Mouse (Mus musculus): ENCODE data around the gene Snd1. TPM values are rescaled to one million over a fixed set of nuclear protein-coding genes. Genes with fewer than 3 reads are reported as not detected.

The Snd1 gene
- polyA plus RNA-seq, 1 experiment from 2014 or later: 56.1 TPM

GRCm38 (mm10) chr6:28969615-28970014 is 494.7 kb downstream of the Snd1 start:
- no peak for ATAC-seq (ENCODE audit: low read depth)
- no peak overlapping the region for H3K27ac ChIP-seq (ENCODE audit: low read length)
- no peak overlapping the region for H3K4me2 ChIP-seq (ENCODE audit: low read depth, low read length)
- no peaks in the 10 kb centered on the region for H3K36me3 ChIP-seq (ENCODE audit: control insufficient read depth, insufficient read depth)
- H3K27me3 ChIP-seq (ENCODE audit: control insufficient read depth, insufficient read depth, low read depth, low read length): no peaks in the 10 kb centered on the region
- H3K4me1 ChIP-seq (ENCODE audit: control insufficient read depth, low read depth, low read length): no peaks in the 10 kb centered on the region
- no peak overlapping the region for H3K4me3 ChIP-seq (ENCODE audit: low read depth, low read length)
- H3K9ac ChIP-seq (ENCODE audit: low read depth, low read length): no peak overlapping the region
- WGBS (ENCODE audit: insufficient replicate concordance): 34% methylated on average over 5 of the region's 5 CpGs
- no peaks in the 10 kb centered on the region for H3K9me3 ChIP-seq (replicated peaks; ENCODE audit: control insufficient read depth, low read length)

- H3K4me2 ChIP-seq (ENCODE audit: low read depth, low read length): no peak overlapping the region
- WGBS (ENCODE audit: insufficient replicate concordance): 45% methylated on average over 4 of the region's 4 CpGs
- no peak overlapping the region for H3K27ac ChIP-seq (ENCODE audit: low read length)
- no peaks in the 10 kb centered on the region for H3K36me3 ChIP-seq (ENCODE audit: control insufficient read depth, insufficient read depth)
- ATAC-seq (ENCODE audit: low read depth): no peak
- H3K27me3 ChIP-seq (ENCODE audit: control insufficient read depth, insufficient read depth, low read depth, low read length): no peaks in the 10 kb centered on the region
- no peaks in the 10 kb centered on the region for H3K4me1 ChIP-seq (ENCODE audit: control insufficient read depth, low read depth, low read length)
- H3K4me3 ChIP-seq (ENCODE audit: low read depth, low read length): no peak overlapping the region
- H3K9ac ChIP-seq (ENCODE audit: low read depth, low read length): no peak overlapping the region
- H3K9me3 ChIP-seq (replicated peaks; ENCODE audit: control insufficient read depth, low read length): no peaks in the 10 kb centered on the region
Observed at GRCm38 (mm10) chr6:28970711-28971110, 495.8 kb downstream of the Snd1 start.

DNA sequence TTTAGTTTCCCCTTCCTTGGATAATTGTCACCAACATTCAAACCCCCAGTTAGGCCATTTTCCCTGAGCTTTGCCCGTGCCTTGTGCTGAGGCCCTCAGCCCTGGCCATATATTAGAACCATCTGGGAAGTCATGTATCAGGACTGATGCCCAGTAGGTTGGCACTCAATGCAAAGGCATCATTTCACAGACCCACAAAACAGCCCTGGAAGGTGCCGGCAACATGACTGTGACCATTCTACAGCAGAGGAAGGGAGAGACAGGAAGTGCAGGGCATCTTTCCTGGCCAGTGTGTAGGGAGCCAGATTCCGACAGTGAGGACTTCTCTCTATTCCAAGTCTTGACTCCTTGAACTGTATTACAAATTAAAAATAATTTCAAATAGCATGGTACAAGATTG is 499.6 kb downstream of the Snd1 start:
- no peak for ATAC-seq (ENCODE audit: low read depth)
- Histone ChIP-seq H3K4me2 (ENCODE audit: low read depth, low read length) (no peak overlapping the region), H3K27ac (ENCODE audit: low read length) (no peak overlapping the region), H3K36me3 (ENCODE audit: control insufficient read depth, insufficient read depth) (no peaks in the 10 kb centered on the region), H3K9ac (ENCODE audit: low read depth, low read length) (no peak overlapping the region), H3K9me3 (replicated peaks; ENCODE audit: control insufficient read depth, low read length) (no peaks in the 10 kb centered on the region), H3K27me3 (ENCODE audit: control insufficient read depth, insufficient read depth, low read depth, low read length) (peaks cover 6% of the 10 kb centered on the region), H3K4me3 (ENCODE audit: low read depth, low read length) (no peak overlapping the region), H3K4me1 (ENCODE audit: control insufficient read depth, low read depth, low read length) (no peaks in the 10 kb centered on the region)
- 58% methylated on average over 3 of the region's 3 CpGs for WGBS (ENCODE audit: insufficient replicate concordance)

DNA sequence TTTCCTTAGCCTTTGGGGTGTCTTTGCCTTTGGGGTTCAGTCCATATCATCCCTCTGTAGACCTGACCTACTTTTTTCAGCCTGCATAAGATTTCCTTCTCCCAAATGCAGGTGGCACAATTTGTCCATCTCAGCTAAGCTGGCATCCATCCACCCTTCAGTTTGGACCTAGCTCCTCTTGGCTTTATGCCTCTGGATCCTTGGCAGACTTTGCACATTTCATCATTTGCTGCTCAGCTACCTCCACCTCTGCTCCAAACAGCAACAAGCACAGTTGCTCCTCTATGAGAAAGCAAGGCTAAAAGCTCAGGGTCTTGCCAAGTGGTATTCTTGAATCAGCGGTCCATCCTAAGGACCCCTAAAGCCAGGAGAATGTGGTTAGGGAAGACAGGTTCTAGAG is 500.2 kb downstream of the Snd1 start:
- no peak overlapping the region for H3K27ac ChIP-seq (ENCODE audit: low read length)
- no peaks in the 10 kb centered on the region for H3K36me3 ChIP-seq (ENCODE audit: control insufficient read depth, insufficient read depth)
- peaks cover 11% of the 10 kb centered on the region for H3K27me3 ChIP-seq (ENCODE audit: control insufficient read depth, insufficient read depth, low read depth, low read length)
- H3K4me3 ChIP-seq (ENCODE audit: low read depth, low read length): no peak overlapping the region
- H3K4me2 ChIP-seq (ENCODE audit: low read depth, low read length): no peak overlapping the region
- ATAC-seq (ENCODE audit: low read depth): no peak
- H3K4me1 ChIP-seq (ENCODE audit: control insufficient read depth, low read depth, low read length): no peaks in the 10 kb centered on the region
- H3K9me3 ChIP-seq (replicated peaks; ENCODE audit: control insufficient read depth, low read length): no peaks in the 10 kb centered on the region
- no peak overlapping the region for H3K9ac ChIP-seq (ENCODE audit: low read depth, low read length)
- 59% methylated on average over 1 of the region's 1 CpGs for WGBS (ENCODE audit: insufficient replicate concordance)

GRCm38 (mm10) chr6:28978031-28978430 is 503.1 kb downstream of the Snd1 start:
- Histone ChIP-seq H3K4me2 (ENCODE audit: low read depth, low read length) (no peak overlapping the region), H3K9me3 (replicated peaks; ENCODE audit: control insufficient read depth, low read length) (no peaks in the 10 kb centered on the region), H3K4me1 (ENCODE audit: control insufficient read depth, low read depth, low read length) (no peaks in the 10 kb centered on the region), H3K27me3 (ENCODE audit: control insufficient read depth, insufficient read depth, low read depth, low read length) (peaks cover 38% of the 10 kb centered on the region), H3K36me3 (ENCODE audit: control insufficient read depth, insufficient read depth) (no peaks in the 10 kb centered on the region), H3K27ac (ENCODE audit: low read length) (no peak overlapping the region), H3K9ac (ENCODE audit: low read depth, low read length) (no peak overlapping the region), H3K4me3 (ENCODE audit: low read depth, low read length) (no peak overlapping the region)
- 33% methylated on average over 4 of the region's 5 CpGs for WGBS (ENCODE audit: insufficient replicate concordance)
- ATAC-seq (ENCODE audit: low read depth): no peak

- no peaks in the 10 kb centered on the region for H3K36me3 ChIP-seq (ENCODE audit: control insufficient read depth, insufficient read depth)
- no peak overlapping the region for H3K4me3 ChIP-seq (ENCODE audit: low read depth, low read length)
- no peaks in the 10 kb centered on the region for H3K9me3 ChIP-seq (replicated peaks; ENCODE audit: control insufficient read depth, low read length)
- no peak overlapping the region for H3K9ac ChIP-seq (ENCODE audit: low read depth, low read length)
- H3K4me2 ChIP-seq (ENCODE audit: low read depth, low read length): no peak overlapping the region
- no peak for ATAC-seq (ENCODE audit: low read depth)
- no peaks in the 10 kb centered on the region for H3K4me1 ChIP-seq (ENCODE audit: control insufficient read depth, low read depth, low read length)
- no peak overlapping the region for H3K27ac ChIP-seq (ENCODE audit: low read length)
- 54% methylated on average over 3 of the region's 3 CpGs for WGBS (ENCODE audit: insufficient replicate concordance)
- H3K27me3 ChIP-seq (ENCODE audit: control insufficient read depth, insufficient read depth, low read depth, low read length): peaks cover 38% of the 10 kb centered on the region
Observed at GRCm38 (mm10) chr6:28978881-28979280, 503.9 kb downstream of the Snd1 start.

- WGBS (ENCODE audit: insufficient replicate concordance): 44% methylated on average over 8 of the region's 8 CpGs
Observed at GRCm38 (mm10) chr6:28979586-28979985, 504.6 kb downstream of the Snd1 start.

DNA sequence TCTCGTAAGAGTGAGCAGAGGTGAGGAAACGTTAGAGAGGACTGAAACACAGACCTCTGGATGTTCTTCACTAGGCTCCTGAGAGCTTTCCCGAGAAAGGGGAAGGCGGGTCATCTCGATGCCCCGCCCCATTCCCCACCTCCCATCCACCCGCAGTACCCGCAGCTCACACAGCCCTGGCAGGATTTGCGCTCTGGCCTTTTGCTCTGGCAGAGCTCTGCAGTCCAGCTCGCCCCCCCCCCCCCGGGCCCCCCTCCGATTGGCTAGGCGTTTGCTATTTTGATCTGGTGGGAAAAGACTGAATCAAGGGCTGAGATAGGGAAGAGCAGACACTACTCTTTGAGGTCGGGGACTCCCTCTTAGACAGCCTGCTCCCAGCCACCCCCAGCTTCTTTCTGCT is 505.3 kb downstream of the Snd1 start:
- Histone ChIP-seq H3K4me3 (ENCODE audit: low read depth, low read length) (no peak overlapping the region), H3K9me3 (replicated peaks; ENCODE audit: control insufficient read depth, low read length) (no peaks in the 10 kb centered on the region), H3K27me3 (ENCODE audit: control insufficient read depth, insufficient read depth, low read depth, low read length) (peaks cover 38% of the 10 kb centered on the region), H3K4me2 (ENCODE audit: low read depth, low read length) (no peak overlapping the region), H3K27ac (ENCODE audit: low read length) (no peak overlapping the region), H3K36me3 (ENCODE audit: control insufficient read depth, insufficient read depth) (no peaks in the 10 kb centered on the region), H3K9ac (ENCODE audit: low read depth, low read length) (no peak overlapping the region), H3K4me1 (ENCODE audit: control insufficient read depth, low read depth, low read length) (no peaks in the 10 kb centered on the region)
- 4% methylated on average over 14 of the region's 14 CpGs for WGBS (ENCODE audit: insufficient replicate concordance)
- no peak for ATAC-seq (ENCODE audit: low read depth)

More at GRCm38 (mm10) chr6:28979586-28979985, 504.6 kb downstream of the Snd1 start:
- Histone ChIP-seq H3K9me3 (replicated peaks; ENCODE audit: control insufficient read depth, low read length) (no peaks in the 10 kb centered on the region), H3K36me3 (ENCODE audit: control insufficient read depth, insufficient read depth) (no peaks in the 10 kb centered on the region), H3K4me2 (ENCODE audit: low read depth, low read length) (no peak overlapping the region), H3K27me3 (ENCODE audit: control insufficient read depth, insufficient read depth, low read depth, low read length) (peaks cover 38% of the 10 kb centered on the region), H3K27ac (ENCODE audit: low read length) (no peak overlapping the region), H3K9ac (ENCODE audit: low read depth, low read length) (no peak overlapping the region), H3K4me1 (ENCODE audit: control insufficient read depth, low read depth, low read length) (no peaks in the 10 kb centered on the region), H3K4me3 (ENCODE audit: low read depth, low read length) (no peak overlapping the region)
- ATAC-seq (ENCODE audit: low read depth): no peak

DNA sequence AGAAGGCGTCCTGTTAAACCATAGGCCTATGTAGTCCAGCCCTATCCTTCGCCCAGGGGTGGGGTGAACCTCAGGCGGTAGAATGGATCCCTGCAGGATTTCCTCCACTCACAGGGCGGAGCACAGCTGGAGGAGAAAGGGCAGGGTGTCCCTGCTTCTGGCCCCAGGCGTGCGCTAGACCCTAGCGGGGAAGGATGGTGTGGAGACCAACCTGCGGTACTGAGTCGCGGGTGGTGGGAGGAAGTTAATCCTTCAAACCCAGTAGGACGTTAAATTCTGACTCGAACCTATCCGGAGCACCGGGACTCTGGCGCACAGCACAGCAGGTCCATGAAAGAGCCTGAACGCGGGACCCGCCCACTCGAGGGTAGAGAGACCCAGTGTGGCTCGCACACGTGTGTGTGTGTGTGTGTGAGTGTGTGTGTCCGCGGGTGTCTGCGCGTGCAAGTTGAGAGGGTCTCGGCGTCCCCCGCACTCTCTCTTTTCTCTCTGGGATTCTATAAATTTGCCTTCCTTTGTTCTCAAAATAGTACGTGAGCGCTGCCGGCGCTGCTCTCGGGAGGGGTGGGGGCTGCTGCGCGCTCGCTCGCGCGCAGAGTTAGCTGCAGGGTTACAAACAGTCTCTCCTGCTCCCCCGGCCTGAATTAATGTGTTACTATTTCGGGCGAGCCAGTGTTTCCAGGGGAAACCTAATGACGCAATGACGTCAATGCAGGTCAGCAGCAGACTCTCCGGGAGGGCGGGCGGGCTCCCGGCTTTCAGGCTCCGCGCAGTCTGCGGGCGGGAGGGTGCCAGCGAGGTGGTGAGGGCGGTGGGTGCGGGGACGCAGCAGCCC is 506.0 kb downstream of the Snd1 start:
- Histone ChIP-seq H3K4me1 (ENCODE audit: control insufficient read depth, low read depth, low read length) (no peaks in the 10 kb centered on the region), H3K9me3 (replicated peaks; ENCODE audit: control insufficient read depth, low read length) (no peaks in the 10 kb centered on the region), H3K27me3 (ENCODE audit: control insufficient read depth, insufficient read depth, low read depth, low read length) (peaks cover 38% of the 10 kb centered on the region), H3K27ac (ENCODE audit: low read length) (no peak overlapping the region), H3K4me3 (ENCODE audit: low read depth, low read length) (peak overlapping the region; percentile 34), H3K36me3 (ENCODE audit: control insufficient read depth, insufficient read depth) (no peaks in the 10 kb centered on the region), H3K9ac (ENCODE audit: low read depth, low read length) (no peak overlapping the region), H3K4me2 (ENCODE audit: low read depth, low read length) (peak overlapping the region; percentile 50)
- 1% methylated on average over 56 of the region's 56 CpGs for WGBS (ENCODE audit: insufficient replicate concordance)
- ATAC-seq (ENCODE audit: low read depth): no peak

Data from liver, embryonic 16.5 days (tissue).